Mouse (Mus musculus): ENCODE results near the gene Rapgef4.

The Rapgef4 gene

DNA sequence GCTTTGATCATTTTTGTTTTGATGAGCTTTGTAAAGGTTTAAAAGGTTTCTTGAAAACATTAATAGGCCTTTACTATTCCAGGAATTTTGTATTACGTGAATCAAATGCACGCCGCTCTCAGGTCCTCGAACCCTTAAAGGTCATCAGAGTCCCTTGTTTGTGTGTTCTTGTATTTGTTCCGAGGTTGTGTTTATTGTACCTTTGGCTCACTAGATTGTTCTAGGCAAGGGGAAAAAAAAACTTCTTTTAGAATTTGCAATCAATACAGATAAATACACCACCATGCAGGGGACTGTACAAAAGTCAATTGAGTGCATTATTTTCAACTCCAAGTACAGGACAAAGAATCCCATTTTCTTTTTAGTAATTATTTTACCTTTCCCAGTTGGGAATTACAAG lies 175.4 kb downstream of the Rapgef4 start:
- no peak for DNase-seq

DNA sequence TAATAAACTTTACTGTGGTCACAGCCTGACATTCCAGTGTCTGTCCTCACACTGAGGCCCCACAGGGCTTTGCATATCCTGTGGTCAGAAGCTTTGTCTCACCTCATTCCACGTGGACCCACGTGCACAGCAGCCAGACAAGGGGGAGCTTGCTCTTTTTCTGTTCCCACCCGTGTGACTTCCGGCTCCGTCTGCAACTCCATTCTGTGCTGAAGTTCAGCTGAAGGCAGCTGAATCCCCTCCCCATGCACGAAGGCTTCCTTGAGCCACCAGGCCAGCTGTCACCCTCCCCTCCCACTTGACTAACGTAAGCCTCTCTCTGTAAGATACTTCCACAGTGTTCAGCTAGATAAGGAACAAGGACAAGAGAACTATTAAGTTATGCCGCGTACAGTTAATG lies 176.5 kb downstream of the Rapgef4 start:
- peak; percentile 37 for DNase-seq

DNA sequence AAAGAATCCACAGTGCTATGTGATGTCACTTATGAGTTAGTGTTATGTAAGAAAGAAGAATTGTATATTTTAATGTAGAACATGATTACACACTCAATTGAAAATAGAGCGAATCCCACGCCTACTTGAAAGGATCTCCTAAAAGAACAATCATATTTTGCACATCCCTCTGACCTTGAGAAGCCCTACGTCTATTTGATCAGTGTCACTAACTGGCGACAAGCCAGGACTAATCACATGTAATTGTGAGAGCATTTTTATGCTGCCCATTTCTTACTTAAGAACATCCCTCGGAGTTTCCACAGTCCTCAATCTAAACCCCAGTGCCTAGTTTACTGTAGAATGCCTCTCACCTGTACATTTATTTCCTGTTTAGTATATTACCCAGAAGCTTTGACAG lies 177.0 kb downstream of the Rapgef4 start:
- no peak for DNase-seq

DNA sequence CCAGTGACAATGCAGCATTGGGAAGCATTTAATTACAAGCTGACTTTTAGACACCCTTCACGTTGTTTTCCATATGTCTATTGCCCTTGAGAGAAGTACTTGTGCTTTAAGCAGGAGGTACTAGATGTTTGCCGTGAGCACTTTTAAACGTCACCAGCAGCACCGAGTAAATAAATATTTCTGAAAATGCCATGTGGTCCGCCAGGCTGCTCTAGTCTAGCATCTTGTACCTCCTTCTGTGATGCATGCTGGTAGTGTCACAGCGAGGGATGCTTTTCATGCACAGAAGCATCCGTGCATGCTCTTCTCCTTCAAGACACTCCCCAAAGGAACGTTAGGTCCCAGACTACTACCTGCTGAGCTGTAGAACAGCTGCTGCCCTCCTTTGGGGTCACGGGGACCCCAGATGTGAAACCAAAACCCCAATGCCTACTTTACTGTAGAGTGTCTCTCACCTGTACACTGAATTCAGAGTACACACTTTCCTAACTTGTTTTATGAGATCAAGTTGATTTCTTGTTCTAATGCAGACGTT lies 177.7 kb downstream of the Rapgef4 start:
- DNase-seq = no peak

DNA sequence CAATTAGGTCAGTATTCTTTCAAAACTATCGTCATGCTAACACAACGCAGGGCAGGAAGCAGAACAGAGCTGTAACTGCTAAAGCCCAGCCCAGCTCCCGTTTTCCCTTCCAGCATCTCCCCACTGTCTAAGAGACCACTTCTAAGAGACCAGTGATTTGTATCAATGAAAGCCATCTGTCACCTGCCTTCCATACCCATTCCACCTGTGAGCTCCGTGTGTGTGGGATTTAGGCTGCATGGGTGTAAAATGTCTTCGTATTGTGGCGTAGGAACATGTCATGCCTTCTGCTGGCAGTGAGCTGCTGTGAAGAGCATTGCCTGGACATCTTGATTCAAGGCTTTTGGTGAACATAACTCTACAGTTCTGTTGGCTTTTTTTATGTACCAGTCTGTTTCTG lies 178.2 kb downstream of the Rapgef4 start:
- no peak for DNase-seq

DNA sequence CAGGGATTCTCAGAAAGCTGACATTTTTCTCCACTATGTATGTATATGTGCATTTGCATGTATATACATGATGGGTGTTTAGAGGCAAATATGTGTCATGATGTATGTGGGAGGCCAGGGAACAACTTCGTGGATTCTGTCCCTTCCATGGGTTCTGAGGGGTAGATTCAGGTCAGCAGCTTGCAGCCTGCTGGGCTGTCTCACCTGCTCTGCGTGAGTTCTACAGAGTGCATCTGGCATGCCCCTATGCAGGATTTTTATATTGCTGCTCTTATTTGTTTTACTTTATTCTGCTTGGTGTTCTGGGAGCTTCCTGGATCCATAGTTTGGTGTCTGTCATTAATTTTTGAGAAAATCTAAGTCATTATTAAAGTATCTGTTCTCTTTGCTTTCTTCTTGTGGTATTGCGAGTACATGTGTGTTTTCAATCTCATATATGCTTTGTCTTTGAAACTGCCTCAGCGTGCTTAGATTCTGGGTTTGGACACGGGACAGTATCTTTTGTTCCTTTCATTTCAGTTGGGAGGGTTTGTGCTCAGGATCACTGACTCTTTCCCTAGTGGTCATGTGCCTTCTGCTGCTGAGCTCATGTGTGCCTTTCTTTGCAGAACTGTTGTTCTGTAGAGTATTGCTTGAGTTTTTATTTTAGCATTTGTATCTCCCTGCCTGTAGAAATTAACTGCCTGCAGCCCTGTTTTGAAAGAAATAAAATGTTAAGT lies 184.3 kb downstream of the Rapgef4 start:
- DNase-seq = no peak

DNA sequence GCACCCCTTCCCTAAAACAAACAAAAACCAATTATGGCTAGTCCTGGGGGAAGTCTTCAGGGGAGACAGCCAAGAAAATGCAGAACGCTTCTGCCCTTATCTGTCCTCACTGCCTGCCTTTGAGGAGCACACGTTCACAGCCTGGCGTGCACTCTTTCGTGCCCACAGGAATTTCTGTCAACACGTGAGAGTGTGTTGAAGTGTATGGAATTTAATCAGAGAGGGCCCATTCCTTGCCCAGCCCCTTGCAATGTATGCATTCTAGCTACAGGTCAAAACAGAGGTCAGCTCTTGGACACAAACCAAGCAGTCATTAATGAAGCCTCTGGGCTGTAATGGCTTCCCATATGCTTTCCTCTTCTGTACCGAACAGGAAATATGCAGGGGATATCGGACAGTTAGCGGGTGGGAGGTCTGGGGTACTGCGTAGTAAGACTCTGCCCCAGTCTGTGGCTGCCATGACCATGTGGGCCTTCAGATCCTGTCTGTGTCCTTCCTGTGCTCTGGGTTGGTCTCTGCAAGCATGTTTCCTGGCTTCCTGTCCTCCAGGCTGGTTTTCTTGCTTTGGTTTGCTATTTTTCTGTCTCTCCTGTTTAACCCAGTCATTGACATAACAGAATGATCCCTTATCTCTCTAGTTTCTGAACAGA lies 188.5 kb downstream of the Rapgef4 start:
- no peak for DNase-seq

DNA sequence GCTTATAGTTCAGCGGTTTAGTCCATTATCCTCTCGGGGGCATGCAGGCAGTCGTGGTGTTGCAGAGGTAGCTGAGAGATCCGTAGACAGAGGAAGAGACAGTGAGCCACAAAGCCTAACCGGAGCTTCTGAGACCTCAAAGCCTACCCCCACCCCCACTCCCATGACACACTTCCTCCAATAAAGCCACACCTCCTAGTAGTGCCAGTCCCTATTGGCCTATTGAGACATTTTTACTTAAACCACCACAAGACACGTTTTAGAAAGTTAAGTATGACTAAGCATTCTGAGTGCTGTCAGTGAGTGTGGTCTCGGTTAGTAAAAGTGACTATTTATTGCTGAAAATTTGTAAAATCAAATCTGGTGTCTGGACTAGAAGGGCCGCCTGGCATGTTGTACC lies 189.5 kb downstream of the Rapgef4 start:
- DNase-seq = no peak

DNA sequence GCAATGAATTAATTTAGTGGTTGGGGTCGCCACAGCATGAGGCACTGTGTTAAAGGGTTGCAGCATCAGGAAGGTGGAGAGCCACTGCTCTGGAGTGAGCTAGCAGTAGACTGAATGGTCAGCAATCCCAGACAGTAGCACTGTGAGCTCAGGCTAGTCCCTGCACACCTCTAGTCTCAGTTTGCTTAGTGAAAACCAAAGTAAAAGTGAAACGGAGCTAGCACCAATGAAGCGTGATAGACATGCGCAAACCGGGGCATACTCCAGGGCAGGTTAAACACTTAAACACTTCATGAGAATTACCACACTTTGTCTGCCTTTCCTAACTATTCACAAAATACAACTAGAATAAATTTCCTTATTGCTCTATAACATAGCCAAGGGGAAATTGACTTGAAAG lies 190.2 kb downstream of the Rapgef4 start:
- DNase-seq = no peak

DNA sequence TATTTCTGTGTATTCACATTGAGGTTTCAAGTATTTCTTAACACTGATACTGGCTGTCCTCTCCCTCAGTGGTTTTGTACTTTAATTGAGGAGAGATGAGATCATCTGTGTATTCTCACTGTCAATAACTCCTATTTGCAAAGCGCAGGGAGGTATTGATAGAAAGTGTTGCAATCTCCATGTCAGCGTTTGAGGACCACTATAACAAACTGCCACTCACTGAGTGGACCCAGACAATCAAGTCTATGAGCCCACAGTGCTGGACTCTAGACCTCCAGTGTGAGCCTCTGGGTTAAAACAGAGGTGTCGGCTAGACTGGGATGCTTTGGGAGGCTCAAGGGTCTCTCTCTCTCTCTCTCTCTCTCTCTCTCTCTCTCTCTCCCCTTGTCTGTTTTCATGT lies 192.0 kb downstream of the Rapgef4 start:
- DNase-seq = no peak

DNA sequence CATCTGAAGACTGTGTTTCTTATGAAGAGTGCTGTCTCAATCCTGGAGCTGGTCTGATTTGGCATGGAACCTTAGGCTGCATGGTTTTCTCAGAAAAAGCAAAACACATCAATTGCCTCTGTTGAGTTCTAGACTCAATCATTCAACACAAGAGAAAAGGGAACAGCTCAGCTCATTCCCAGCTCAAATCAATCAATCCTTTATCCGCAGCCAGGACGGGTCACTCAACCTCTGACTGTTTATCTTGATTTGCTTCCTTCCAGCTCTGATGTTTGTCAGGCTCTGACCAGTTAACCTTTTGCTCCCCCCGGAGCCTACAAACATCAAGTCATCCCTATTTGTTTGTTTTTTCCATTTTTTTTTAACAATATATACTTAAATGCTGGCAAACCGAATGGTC lies 192.8 kb downstream of the Rapgef4 start:
- DNase-seq = no peak

DNA sequence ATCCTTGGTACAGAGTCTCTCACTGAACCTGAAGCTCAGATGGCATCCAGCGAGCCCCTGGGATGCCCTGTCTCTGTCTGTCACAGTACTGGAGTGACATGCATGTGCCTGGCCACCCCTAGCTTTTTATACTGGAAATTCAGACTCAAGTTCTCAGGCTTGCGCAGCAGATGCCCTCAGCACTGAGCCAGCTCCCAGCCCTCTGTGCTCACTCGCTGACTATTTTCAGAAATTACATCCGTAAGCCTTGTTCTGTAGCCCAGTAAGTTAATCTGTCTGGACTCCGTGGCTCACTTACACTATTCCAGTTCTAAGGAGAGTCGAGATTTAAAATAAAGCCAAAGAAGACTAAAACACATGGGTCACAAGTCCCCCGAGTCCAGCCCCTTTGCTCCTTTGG lies 194.5 kb downstream of the Rapgef4 start:
- DNase-seq = no peak

DNA sequence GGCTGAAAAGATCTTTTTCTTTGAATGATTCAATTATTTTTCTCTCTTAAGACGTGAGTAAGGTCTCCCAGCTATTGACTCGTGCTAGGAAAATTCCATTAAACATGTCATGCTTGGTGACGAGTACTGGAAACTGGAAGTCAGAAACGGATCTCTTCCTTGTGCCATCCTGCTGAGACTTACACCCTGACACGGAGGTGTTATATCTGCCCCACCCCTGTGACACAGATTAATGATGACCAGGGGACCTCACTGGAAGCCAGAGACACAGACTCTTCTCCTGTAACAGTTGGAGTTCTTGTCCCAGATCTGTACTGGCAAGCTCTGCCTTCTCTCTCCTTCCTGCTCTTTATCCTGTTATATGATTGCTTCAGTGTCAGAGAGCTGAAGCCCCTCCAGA lies 194.9 kb downstream of the Rapgef4 start:
- DNase-seq = no peak

DNA sequence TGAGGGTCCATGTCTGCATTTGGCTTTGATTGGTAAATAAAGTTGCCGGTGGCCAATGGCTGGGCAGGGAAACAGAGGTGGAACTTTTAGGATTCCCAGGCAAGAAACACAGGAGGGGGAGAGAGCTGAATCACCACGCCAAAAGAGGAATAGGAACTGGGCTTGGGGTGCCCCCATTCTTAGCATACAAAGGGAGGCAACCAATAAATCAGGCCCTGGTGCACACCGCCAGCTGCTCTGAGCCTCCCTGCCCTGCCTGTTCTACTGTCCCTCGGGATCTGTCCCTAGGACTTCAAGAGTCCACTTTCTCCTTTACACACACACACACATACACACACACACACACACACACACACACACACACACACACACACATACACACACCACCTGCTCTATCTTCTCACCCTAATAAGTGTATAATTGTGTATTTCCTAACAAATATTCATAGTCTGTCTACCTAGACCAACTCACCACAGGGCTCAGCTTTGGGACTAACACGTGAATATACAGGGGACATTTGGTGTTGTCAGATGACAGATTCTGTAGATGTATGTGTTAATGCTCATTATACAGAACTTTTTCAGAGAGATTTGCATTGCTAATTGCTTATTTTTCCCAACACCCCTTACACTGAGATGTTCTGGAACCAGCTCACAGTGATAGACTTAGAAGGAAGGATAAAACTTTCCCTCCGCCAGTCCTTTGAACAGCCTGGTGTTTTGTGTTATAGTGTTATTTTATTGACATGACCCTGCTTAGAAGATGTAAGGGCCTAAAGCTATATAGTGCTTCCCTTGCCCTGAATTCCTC lies 196.4 kb downstream of the Rapgef4 start:
- no peak for DNase-seq

DNA sequence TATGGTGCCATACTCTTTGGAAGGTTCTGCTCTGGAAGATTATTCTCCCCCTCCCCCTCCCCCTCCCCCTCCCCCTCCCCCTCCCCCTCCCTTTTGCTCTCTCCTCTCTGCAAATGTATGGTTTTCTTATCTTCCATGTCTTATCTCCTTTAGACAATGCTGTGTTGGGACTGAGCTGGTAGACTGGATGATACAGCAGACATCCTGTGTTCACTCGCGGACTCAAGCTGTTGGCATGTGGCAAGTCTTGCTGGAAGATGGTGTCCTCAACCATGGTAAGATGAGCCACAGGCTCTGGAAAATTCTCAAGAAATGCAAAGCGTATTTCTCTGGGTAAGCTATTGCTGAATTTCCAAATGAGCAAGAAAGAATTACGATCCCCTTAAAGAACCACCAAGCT lies 197.0 kb downstream of the Rapgef4 start:
- DNase-seq = no peak

DNA sequence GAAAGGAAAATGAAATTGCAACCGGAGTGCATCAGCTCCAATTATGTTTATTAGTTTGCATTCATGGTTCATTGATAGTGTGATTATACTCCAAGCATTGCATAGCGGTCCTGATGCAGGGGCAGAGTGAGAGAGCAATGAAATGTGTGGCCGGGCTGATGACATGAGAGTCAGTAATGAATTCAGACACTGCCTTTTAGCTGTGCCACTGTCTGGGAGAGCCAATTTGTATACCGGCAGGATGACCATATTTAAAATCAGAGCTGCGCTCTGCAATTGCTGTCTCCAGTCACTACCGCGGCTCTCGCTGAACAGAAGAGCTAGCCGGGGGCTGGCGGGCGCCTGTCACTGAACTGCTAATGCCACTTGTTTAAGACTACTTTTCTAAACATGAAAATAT lies 197.5 kb downstream of the Rapgef4 start:
- DNase-seq = no peak

DNA sequence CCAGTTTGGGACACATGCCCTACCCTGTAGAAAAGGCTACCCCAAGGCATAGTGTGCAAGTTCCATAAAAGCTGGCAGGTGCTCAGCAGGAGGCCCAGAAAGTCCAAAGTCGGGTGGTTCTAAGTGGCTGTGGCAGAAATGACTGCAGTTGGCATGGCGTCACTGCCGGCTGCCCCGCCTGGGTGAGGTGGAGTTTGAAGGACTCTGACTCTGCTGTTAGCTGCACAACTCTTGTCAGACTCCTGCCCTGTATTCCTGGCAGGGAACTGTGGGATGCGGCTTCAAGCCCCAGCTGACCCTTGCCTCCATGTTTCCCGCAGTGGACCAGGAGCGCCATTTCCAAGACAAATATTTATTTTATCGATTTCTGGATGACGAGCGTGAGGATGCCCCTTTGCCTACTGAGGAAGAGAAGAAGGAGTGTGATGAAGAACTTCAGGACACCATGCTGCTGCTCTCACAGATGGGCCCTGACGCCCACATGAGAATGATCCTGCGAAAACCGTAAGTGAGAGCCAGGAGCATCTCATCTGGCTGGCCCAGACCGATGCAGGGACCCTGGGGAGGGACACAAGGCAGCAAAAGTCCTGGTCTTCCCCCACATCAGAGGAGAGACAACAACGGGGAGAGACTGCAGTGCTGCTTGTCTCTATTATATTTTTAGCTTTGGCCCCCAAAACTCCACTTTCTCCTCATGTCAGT lies 198.7 kb downstream of the Rapgef4 start:
- no peak for DNase-seq

DNA sequence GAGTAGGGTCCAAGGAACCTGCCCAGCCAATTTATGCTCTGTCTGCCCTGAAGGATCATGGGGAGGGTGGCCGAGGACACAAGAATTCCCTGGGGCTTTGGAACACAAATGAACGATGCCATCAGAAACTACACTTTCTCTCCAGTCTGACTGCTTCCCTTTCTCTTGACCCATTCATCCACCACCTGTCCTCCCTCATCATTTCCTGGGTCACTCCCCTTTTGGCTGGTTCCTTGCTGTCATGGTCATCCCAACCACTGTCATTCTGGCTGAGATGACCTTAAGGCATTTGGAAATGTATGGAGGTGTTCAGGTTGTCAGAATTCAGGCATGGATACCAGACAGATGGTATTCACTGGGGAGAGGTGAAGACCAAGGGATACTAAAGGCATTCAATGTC lies 200.4 kb downstream of the Rapgef4 start:
- DNase-seq = no peak

DNA sequence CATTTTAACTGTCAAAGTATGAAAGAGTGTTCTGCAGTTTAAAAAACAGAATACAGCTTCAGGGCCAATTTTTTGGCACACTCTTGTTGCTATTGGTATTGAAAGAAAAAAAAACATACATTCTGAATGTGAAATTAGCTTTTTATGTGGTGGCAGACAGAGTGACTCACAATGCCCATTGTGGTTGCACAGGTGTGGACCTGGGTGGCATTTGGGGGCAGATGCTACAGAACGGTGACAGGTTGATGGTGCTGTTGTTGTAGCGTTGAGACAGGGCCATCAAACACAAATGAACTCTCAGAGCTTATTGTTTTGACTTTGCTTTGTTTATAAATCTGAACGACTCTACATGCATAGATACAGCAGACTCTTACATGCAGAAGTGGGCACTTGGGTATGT lies 202.7 kb downstream of the Rapgef4 start:
- DNase-seq = no peak

DNA sequence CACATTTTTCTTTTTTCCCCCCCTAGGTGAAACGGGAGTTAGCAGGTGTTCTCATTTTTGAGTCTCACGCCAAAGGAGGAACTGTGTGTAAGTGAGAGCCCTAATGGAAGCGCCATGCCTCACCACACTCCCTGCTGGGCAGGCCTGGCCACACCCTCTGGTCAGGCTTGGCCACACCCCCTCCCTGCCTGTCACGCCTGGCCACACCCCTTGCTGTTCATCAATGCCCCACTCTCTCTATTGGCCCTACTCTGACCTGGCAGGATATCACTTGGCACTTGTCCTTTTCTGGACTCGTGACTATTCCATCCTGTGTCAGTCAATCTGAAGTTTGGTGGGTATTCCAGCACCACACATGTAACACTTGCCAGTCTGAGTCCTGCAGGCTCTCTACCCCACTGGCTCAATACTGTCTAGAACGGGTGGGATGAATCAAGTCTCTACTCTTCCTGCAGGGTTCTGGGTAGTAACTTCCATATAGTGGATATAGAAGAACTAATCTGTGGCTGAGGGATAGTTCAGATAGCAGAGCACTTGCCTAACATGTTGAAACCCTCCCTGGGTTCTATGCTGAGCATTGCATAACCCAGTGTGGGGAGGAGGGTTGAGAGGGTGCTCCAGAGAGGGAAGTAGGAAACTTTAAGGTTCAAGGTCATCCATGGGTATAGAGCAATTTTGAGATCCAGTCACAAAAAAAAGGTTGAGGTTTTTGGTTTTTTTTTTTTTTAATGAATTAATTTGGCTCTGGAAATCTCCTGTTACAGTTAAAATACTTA lies 215.3 kb downstream of the Rapgef4 start:
- DNase-seq = peak; percentile 25

DNA sequence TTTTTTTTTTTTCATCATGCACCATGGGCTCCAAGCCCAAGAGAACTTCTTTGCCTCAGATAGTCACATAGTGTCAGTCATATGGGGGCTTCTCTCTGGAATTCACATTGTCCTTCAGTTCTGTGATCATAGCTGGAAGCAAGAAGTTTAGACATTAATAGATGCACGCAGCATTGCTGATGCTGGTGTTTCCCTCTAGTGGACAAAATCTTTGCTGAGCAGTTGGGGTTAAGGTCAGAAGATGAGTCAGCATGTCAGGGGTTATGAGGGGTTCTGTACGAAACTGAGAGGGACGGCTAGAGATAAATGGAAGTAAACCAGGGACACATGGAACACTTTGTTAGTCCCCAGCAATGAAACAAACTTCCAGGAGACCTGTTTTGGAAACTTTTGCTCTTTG lies 216.0 kb downstream of the Rapgef4 start:
- no peak for DNase-seq

DNA sequence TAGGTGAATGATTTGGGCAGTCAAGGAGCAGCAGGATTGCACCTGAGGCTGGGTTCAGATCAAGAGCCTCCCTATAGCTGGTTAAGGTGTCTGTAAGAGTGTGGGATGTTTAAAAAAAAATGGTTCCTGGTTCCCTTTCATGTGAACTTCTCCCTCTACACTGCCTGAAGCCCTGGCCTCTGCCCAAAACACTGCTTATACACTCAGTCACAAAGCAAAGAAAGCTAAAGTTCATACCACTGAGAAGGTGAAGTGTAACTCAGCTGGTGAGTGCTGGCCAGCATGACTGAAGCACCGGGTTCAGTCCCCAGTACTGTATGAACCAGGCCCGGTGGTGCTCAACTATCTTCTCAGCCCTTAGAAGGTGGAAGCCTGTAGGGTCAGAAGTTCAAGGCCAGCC lies 218.4 kb downstream of the Rapgef4 start:
- no peak for DNase-seq
